Mouse (Mus musculus) heart, adult 2 months (tissue): ENCODE results near the gene Srp68.

ENCODE experiments used
- CTCF ChIP-seq: fragments of 200-600 bp; IDR thresholded peaks from 2 replicates; pipeline ENCODE4 v1.8.1; 2022; ENCODE audit warnings: antibody characterized with exemption, mild to moderate bottlenecking, moderate library complexity
- POLR2A ChIP-seq: fragments of 200-500 bp; IDR thresholded peaks from 2 replicates; pipeline ENCODE4 v1.6.1; 2011; ENCODE audit warnings: mild to moderate bottlenecking, low read depth, low read length, control low read depth; ENCODE audit not compliant: insufficient read depth

DNA sequence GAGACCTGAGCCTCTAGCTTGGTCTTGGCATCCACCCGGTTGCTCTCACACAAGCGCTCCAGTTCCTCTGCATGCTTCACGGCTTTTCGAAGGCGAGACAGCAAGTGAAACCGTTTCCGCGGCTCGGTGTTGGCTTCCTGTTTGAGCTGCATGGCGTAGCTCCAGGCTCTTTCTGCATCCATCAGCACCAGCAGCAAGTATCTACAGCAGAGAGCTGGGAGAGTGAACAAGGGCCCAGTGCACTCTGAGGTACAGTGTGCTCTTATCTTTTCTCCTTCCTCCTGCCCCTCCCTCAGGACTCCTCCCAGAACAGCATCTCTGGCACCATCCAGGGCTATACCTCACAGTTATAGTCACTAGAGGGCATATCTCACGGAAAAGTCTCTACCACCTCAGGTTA lies 8.7 kb downstream of the Srp68 start:
- TF ChIP-seq POLR2A (no peak), CTCF (no peak)
